34 mouse cellular contexts compared by ENCODE assay signal in the genomic region with DNA sequence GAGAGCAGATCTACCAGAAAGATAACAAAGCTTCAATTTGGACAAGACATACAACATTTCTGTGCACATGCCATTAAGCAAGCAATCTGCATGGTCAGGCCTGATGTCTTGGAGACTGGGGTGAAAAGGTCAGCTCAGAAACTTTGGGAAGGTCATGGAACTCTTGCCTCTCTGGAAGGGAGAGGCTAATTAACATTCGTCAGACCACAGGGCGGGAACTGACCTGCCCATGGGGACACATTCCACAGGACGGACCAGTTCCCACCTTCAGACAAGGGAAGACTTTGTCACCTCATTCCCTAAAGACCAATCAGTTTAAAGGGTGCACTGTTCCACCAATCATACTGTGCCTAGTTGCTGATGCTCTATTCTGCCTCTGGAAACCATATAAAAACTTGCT.
"Had no signal": no experiment of that assay in that cellular context is flagged by ENCODE, and none has a peak within 500 bp of the region (broad histone marks: within the 10 kb centered on the region; RNA-seq: fewer than 3 reads in every experiment).

No protein-coding gene starts in this region.

- H3K9ac ChIP-seq: heart, embryonic 12.5 days; heart, embryonic 13.5 days; heart, embryonic 15.5 days; hindbrain, embryonic 12.5 days; hindbrain, embryonic 13.5 days; hindbrain, embryonic 14.5 days; hindbrain, embryonic 15.5 days; intestine, embryonic 15.5 days; kidney, embryonic 15.5 days had no signal

- H3K27me3 ChIP-seq: heart, embryonic 12.5 days; heart, embryonic 13.5 days; heart, embryonic 15.5 days; hindbrain, embryonic 12.5 days; hindbrain, embryonic 13.5 days; hindbrain, embryonic 15.5 days; intestine, embryonic 15.5 days; kidney, embryonic 15.5 days had no signal

- ATAC-seq: hindbrain, embryonic 16.5 days; hindbrain, postnatal 0 days; inflammation-experienced regulatory T-cells, adult 6 months; intestine, embryonic 15.5 days; intestine, embryonic 16.5 days; intestine, postnatal 0 days had no signal

- H3K9me3 ChIP-seq: heart, embryonic 15.5 days; hindbrain, embryonic 13.5 days; hindbrain, embryonic 15.5 days; intestine, embryonic 15.5 days had no signal

- H3K4me3 ChIP-seq: heart, embryonic 12.5 days; heart, embryonic 13.5 days; heart, embryonic 15.5 days; hindbrain, embryonic 10.5 days; hindbrain, embryonic 12.5 days; hindbrain, embryonic 13.5 days; hindbrain, embryonic 15.5 days; intestine, embryonic 15.5 days; kidney, embryonic 15.5 days; layer of hippocampus, adult 2 months; left cerebral cortex, adult 2 months had no signal

- DNase-seq: heart, postnatal 10 days; heart, postnatal 14 days; heart, postnatal 36 days; heart, postnatal 4 days; kidney, adult 11 months; kidney, adult 18-20 months; kidney, adult 2 months; kidney, adult 8-10 months; kidney, adult 9 months; kidney, postnatal 10 days; kidney, postnatal 14 days; kidney, postnatal 25 days; kidney, postnatal 36 days; kidney, postnatal 4 days; layer of hippocampus, adult 9-11 months; layer of hippocampus, postnatal 36 days had no signal

- H3K4me1 ChIP-seq: heart, embryonic 12.5 days; heart, embryonic 13.5 days; heart, embryonic 15.5 days; hindbrain, embryonic 12.5 days; hindbrain, embryonic 13.5 days; hindbrain, embryonic 15.5 days; intestine, embryonic 15.5 days; kidney, embryonic 15.5 days had no signal

- H3K27ac ChIP-seq: heart, embryonic 13.5 days; heart, embryonic 15.5 days; hindbrain, embryonic 10.5 days; hindbrain, embryonic 12.5 days; hindbrain, embryonic 13.5 days; hindbrain, embryonic 14.5 days; hindbrain, embryonic 15.5 days; hindbrain, postnatal 0 days; intestine, embryonic 15.5 days; kidney, embryonic 15.5 days; kidney, postnatal 0 days; layer of hippocampus, adult 2 months; left cerebral cortex, adult 2 months had no signal

- H3K36me3 ChIP-seq: heart, embryonic 12.5 days; heart, embryonic 13.5 days; heart, embryonic 15.5 days; hindbrain, embryonic 10.5 days; hindbrain, embryonic 12.5 days; hindbrain, embryonic 13.5 days; hindbrain, embryonic 15.5 days; intestine, embryonic 15.5 days; kidney, embryonic 15.5 days had no signal
